Mouse (Mus musculus): ENCODE data around the gene Spock2. TPM values are rescaled to one million over a fixed set of nuclear protein-coding genes. Genes with fewer than 3 reads are reported as not detected.

Gene Spock2
- total RNA-seq, 2 experiments from 2014 or later, result 41.7 to 51.4 TPM

Small RNA genes lying within 50 kb of the gene (microRNA-seq; reads per million reads assigned to microRNA genes)
- 0 to 0.47 reads per million in 2 experiments for gene Mir6906 (ENCODE audit: borderline number of aligned reads in 2 of 2)

Other genes starting within 250 kb of the Spock2 start
- gene Dnajb12, start 226.7 kb upstream of the Spock2 start, total RNA-seq (2021), result 10 to 100 TPM; 43.8 to 55.0 TPM
- gene Ddit4, start 154.4 kb upstream of the Spock2 start, total RNA-seq (2021), result 10 to 100 TPM; 29.5 to 69.3 TPM
- gene Ascc1, start 103.4 kb upstream of the Spock2 start, total RNA-seq (2021), result 10 to 100 TPM; 26.1 to 33.7 TPM
- 10 to 100 TPM; 54.7 to 85.8 TPM for gene Anapc16, start 103.1 kb upstream of the Spock2 start, total RNA-seq (2021)
- under 1 TPM; 0.77 to 0.86 TPM for gene Chst3, start 113.0 kb downstream of the Spock2 start, total RNA-seq (2021)
- 1,000 to 10,000 TPM; 1,159 to 1,329 TPM for gene Psap, start 171.4 kb downstream of the Spock2 start, total RNA-seq (2021)
- gene Vsir, start 240.6 kb downstream of the Spock2 start, total RNA-seq (2021), result 10 to 100 TPM; 12.2 to 25.5 TPM

Measured in adrenal gland, adult 18-20 months (tissue).